Mouse (Mus musculus): ENCODE measurements around the gene Mpnd.
A peak's percentile ranks its signal among the peaks of the same experiment; 100 is the strongest.

Gene Mpnd

GRCm38 (mm10) chr17:56020400-56021084, 15.0 kb downstream of the Mpnd start:
- DNase-seq (ENCODE audit: low spot score in 2 of 2): no peak

GRCm38 (mm10) chr17:56021161-56021910, 15.8 kb downstream of the Mpnd start:
- peak in 1 of 2 experiments; percentile 12 for DNase-seq (ENCODE audit: low spot score in 2 of 2)

- peak in 1 of 2 experiments; percentile 12 for DNase-seq (ENCODE audit: low spot score in 2 of 2)
These were observed 16.8 kb downstream of the Mpnd start for GRCm38 (mm10) chr17:56022131-56022988.

GRCm38 (mm10) chr17:56022989-56023290, 17.4 kb downstream of the Mpnd start:
- DNase-seq (ENCODE audit: low spot score in 2 of 2): no peak

- DNase-seq (ENCODE audit: low spot score in 2 of 2): peak in 1 of 2 experiments; percentile 33
These were observed 17.9 kb downstream of the Mpnd start for GRCm38 (mm10) chr17:56023386-56023785.

GRCm38 (mm10) chr17:56024476-56024875, 19.0 kb downstream of the Mpnd start:
- DNase-seq (ENCODE audit: low spot score in 2 of 2): no peak

GRCm38 (mm10) chr17:56024931-56025330, 19.4 kb downstream of the Mpnd start:
- DNase-seq (ENCODE audit: low spot score in 2 of 2): no peak

GRCm38 (mm10) chr17:56026303-56026702, 20.8 kb downstream of the Mpnd start:
- DNase-seq (ENCODE audit: low spot score in 2 of 2): no peak

- DNase-seq (ENCODE audit: low spot score in 2 of 2): no peak
These were observed 21.4 kb downstream of the Mpnd start for GRCm38 (mm10) chr17:56026881-56027280.

- no peak for DNase-seq (ENCODE audit: low spot score in 2 of 2)
These were observed 22.4 kb downstream of the Mpnd start for GRCm38 (mm10) chr17:56027801-56028441.

- peak in 1 of 2 experiments; percentile 56 for DNase-seq (ENCODE audit: low spot score in 2 of 2)
These were observed 24.8 kb downstream of the Mpnd start for GRCm38 (mm10) chr17:56030238-56030870.

- peak; percentile 29 to 62 for DNase-seq (ENCODE audit: low spot score in 2 of 2)
These were observed 25.4 kb downstream of the Mpnd start for GRCm38 (mm10) chr17:56030919-56031318.

- no peak for DNase-seq (ENCODE audit: low spot score in 2 of 2)
These were observed 25.9 kb downstream of the Mpnd start for GRCm38 (mm10) chr17:56031431-56031830.

GRCm38 (mm10) chr17:56032127-56032733, 26.7 kb downstream of the Mpnd start:
- no peak for DNase-seq (ENCODE audit: low spot score in 2 of 2)

- DNase-seq (ENCODE audit: low spot score in 2 of 2): peak in 1 of 2 experiments; percentile 44
These were observed 27.3 kb downstream of the Mpnd start for GRCm38 (mm10) chr17:56032831-56033230.

GRCm38 (mm10) chr17:56034040-56034725, 28.7 kb downstream of the Mpnd start:
- no peak for DNase-seq (ENCODE audit: low spot score in 2 of 2)

GRCm38 (mm10) chr17:56034726-56035100, 29.2 kb downstream of the Mpnd start:
- peak in 1 of 2 experiments; percentile 13 for DNase-seq (ENCODE audit: low spot score in 2 of 2)

GRCm38 (mm10) chr17:56035216-56035615, 29.7 kb downstream of the Mpnd start:
- DNase-seq (ENCODE audit: low spot score in 2 of 2): no peak

GRCm38 (mm10) chr17:56036176-56036900, 30.8 kb downstream of the Mpnd start, which contains the start of gene Sh3gl1:
Gene Sh3gl1 (minus strand): TSS chr17:56036635.
- peak; percentile 99 to 100 for DNase-seq (ENCODE audit: low spot score in 2 of 2)

GRCm38 (mm10) chr17:56036901-56037287, 31.4 kb downstream of the Mpnd start:
- DNase-seq (ENCODE audit: low spot score in 2 of 2): no peak

Measured in spleen, postnatal 4 days (tissue).